Mouse (Mus musculus): ENCODE measurements at regions not wholly inside any gene's neighbourhood (a gene's known extent, or its start where the extent isn't known, plus 50 kb on each side); places are given as distances from the start of the nearest gene placed in this dataset.
A peak's percentile ranks its signal among the peaks of the same experiment; 100 is the strongest.
"Not testable (repeated sequence)": the region's sequence is repeated elsewhere in the genome, so short reads cannot be mapped to it uniquely, and the experiment has no call there.

DNA sequence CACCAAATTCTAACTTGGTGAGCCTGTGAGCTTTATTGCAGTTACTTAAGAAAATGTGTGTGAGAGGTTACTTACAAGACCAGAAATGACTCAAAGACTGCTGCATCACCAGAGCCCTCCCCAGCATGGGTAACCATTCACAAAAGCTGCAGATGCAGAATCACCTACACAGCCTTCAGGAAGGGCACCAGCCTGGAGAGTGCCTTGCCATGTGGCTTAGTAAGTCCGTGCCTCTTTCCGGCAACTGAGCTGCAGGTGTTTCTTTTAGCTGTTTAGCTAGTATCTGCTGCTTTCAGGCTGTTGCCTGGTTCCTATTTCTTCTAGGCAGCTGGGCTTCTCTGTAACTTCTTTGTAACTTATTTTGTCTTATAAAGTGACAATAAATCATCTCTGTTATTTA, 213.2 kb upstream of the Stxbp6 start:
- no peak for DNase-seq (ENCODE audit: low read depth, low spot score)

- no peak for DNase-seq (ENCODE audit: low read depth, low spot score)
Observed at GRCm38 (mm10) chr12:45256309-45256708, 181.8 kb upstream of the Stxbp6 start.

DNA sequence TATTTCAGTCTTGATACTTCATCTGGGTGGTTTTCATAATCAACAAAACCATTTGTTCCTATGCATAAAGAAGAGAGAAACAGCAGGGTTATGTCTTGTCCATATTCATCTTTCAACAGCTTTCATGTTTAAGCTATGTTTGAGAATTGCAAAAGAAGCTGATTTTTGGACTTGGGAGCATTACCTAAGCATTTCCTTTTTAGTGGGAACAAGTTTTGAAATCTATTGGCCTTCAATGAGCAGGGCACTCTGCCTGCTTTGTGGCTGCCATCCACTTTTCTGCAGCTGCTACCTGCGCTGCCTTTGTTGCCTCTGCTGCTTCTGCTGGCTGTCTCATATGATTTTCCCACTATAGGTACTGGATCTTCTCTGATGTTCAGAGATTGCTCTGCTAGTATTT, 136.6 kb upstream of the Stxbp6 start:
- no peak for DNase-seq (ENCODE audit: low read depth, low spot score)

DNA sequence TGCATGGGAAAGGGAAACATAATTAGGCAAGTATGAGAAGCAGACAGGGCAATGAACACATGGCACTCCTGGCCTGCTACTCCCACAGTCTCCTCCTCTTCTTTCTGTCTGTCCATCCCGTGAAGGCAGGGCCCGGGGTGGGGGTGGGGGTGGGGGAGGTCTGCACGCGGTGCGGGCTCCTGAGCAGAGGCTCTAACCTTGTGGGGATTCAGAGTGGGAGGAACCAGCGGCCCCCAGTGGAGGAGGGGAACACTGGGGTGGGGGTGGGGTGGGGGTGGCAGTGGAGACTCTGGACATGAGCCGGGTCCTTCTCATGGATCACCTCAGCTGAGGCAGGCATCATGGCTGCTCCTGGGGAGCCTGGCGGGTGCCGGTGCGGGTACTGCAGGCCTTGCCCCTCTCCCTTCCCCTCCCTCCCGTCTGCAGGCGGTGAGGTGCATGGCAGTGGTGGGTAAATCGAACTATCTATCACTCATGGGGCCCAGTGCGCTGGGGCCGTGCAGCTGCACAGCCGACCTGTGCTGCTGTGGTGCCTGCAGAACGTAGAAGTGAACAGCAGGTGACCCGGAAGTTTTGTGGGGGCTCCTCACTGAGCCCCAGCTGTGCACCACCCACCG, 120.9 kb upstream of the Stxbp6 start:
- DNase-seq (ENCODE audit: low read depth, low spot score) = no peak

- peak; percentile 1 for DNase-seq (ENCODE audit: low read depth, low spot score)
Observed at GRCm38 (mm10) chr12:45187149-45187548, 112.6 kb upstream of the Stxbp6 start.

DNA sequence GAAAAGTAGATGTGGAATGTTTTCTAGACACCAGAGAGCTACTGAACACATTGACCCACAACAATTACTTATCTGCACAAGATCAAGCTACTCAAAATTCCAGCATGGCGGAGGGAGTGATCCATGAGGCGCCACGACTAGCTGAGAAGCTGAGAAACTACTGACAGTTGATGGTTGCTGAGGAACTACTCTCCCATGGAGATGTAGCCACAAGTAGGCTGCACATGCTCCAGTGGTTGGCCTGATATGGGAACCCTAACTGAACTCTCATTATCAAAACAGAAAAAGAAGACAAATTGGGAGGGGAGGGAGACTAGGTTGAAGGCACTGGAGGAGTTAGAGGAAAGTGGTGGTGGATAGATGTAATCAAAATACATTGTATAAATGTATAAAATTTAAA, 110.0 kb upstream of the Stxbp6 start:
- DNase-seq (ENCODE audit: low read depth, low spot score) = no peak

GRCm38 (mm10) chr12:45177454-45177853, 102.9 kb upstream of the Stxbp6 start:
- no peak for DNase-seq (ENCODE audit: low read depth, low spot score)

DNA sequence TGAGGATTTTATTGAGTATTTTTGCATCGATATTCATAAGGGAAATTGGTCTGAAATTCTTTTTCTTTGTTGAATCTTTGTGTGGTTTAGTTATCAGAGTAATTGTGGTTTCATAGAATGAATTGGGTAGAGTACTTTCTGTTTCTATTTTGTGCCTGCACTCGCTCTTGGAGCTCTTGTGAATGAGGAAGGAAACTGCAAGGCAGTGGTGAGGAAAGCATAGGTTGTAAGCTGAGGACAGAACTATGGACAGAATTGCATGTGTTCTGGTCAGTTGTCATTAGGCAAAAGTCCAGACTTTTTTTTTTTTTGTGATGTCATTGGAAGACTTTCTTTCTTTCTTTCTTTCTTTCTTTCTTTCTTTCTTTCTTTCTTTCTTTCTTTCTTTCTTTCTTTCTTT, 100.8 kb upstream of the Stxbp6 start:
- DNase-seq (ENCODE audit: low read depth, low spot score) = not testable (repeated sequence)

GRCm38 (mm10) chr12:45171927-45172642, 97.6 kb upstream of the Stxbp6 start:
- peak; percentile 6 for DNase-seq (ENCODE audit: low read depth, low spot score)

DNA sequence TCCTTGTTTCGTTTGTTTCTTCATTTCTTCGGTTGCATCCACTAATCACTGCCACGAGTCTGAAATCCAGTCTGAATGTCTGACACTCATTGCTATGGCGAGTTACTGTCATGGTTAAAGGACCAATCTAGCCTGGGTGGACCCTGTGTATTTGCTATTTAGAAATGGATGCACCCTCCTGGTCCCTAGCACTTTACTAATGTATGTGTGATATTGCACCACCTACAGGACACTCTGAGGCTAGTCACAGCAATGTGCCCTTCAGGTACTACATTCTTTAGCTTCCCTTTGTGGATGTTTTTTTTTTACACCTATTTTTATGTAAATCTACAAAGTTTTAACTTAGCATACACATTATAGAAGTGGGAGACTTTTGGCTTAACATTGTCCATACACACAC, 87.5 kb upstream of the Stxbp6 start:
- DNase-seq (ENCODE audit: low read depth, low spot score) = no peak

GRCm38 (mm10) chr12:45161581-45161980, 87.1 kb upstream of the Stxbp6 start:
- not testable (repeated sequence) for DNase-seq (ENCODE audit: low read depth, low spot score)

DNA sequence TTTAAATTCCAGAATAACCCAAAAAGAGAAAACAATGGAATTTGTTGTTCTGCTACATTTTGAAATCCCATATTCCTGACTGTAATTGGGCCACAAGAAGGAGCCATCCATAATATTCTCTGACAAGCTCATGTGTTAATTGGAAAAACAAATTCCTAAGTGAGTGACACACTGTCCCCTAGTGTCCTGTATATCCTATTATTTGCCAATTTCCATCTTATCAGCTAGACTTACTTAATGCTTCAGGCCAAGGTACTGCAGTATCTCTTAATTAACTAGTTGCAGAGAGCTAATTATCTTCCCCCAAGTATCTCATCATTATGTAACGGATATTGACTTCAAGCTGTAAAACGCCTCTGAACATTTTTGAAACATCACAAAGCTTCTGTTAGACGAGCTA, 84.5 kb upstream of the Stxbp6 start:
- DNase-seq (ENCODE audit: low read depth, low spot score) = no peak

DNA sequence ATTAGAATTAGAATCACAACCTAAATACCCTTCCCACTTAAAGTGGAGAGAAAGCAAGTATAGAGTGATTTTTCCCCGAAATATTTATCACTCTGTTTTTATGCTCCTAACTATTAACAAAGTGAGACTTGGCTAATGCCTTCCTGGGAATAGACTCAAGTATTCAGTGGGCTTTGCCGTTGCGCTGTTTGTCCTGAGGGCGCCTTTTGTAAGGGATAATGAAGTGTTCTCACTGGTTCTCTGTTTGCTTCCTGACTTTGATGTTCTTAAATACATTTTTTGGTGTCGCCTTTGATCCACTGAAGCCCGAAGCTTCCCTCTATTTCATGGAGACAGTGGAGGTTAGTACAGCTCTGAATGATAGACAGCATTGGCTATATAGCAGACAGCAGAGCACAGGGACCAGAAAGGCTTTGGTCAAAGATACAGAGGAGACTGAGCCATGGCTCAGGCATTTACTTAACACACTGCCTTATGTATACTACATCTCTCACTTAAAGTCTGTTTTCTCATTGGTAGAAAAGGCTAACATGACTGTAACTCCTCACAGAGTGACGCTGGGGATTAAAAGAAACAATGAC, 63.0 kb upstream of the Stxbp6 start:
- no peak for DNase-seq (ENCODE audit: low read depth, low spot score)

GRCm38 (mm10) chr12:45133415-45133814, 58.9 kb upstream of the Stxbp6 start:
- DNase-seq (ENCODE audit: low read depth, low spot score) = no peak

DNA sequence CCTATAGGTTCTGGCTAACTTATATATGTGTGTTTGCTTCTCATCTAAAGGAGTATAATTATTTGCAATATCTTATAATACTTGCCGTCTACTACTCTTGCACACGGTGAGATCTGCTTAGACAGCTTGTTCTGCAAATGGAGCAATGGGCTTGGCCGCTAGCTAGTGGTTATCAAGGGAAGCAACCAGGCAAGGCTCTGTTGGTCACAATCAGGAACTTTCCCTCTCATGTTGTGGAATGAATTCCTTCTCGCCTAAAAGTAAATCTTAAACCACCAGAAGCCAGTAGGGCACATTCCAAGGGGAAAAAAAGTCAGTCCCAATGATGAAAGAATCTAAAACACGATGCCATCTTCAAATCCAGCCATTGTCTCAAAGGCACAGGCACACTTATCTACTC, 56.6 kb upstream of the Stxbp6 start:
- no peak for DNase-seq (ENCODE audit: low read depth, low spot score)

GRCm38 (mm10) chr12:45125866-45126265, 51.4 kb upstream of the Stxbp6 start:
- no peak for DNase-seq (ENCODE audit: low read depth, low spot score)

Measured in c-Kit-negative CD71-positive TER-119-positive erythroid progenitor cells, embryonic 14.5 days (primary cell).